Comparison of ENCODE assay signal across 8 mouse cellular contexts in genomic region chr15:89314511-89315189, GRCm38 (mm10). TPM values are rescaled to one million over a fixed set of nuclear protein-coding genes. Genes with fewer than 3 reads are reported as not detected.
A peak's percentile ranks its signal among the peaks of the same experiment; 100 is the strongest.
DNase-seq lines count a peak whose midpoint lies in the region; ATAC-seq and TF ChIP-seq lines count a peak whose summit lies in the region.

No protein-coding gene starts in this region.

- H3K4me1 ChIP-seq in heart, embryonic 14.5 days (ENCODE audit: control insufficient read depth in 2 of 2, insufficient read depth in 2 of 2, low read length in 2 of 2), result peaks cover 11 to 16% of the 10 kb centered on the region in 2 experiments
- peaks cover 36% of the 10 kb centered on the region for H3K4me1 ChIP-seq in midbrain, embryonic 12.5 days

- peak; percentile 16 for ATAC-seq in frontal cortex, adult (ENCODE audit: low TSS enrichment)
- ATAC-seq in heart, embryonic 14.5 days (ENCODE audit: insufficient number of reproducible peaks, insufficient read depth, low FRiP score, low read depth), result peak; percentile 31
- peak; percentile 10 for ATAC-seq in midbrain, embryonic 12.5 days (ENCODE audit: low FRiP score, low read depth)

- DNase-seq in frontal cortex, postnatal 36 days (ENCODE audit: low spot score in 2 of 2), result no peak
- peak; percentile 72 for DNase-seq in cerebellum, adult 9-10 months
- peak; percentile 65 for DNase-seq in kidney, postnatal 10 days
- no peak for DNase-seq in urinary bladder, postnatal 36 days (ENCODE audit: low spot score in 2 of 2)

- peaks cover 54% of the 10 kb centered on the region for H3K79me2 ChIP-seq in C2C12 (ENCODE audit: control insufficient read depth, insufficient read depth)

- peak overlapping the region; percentile 87 for H3K4me2 ChIP-seq in heart, embryonic 14.5 days (ENCODE audit: low read length)
- H3K4me2 ChIP-seq in midbrain, embryonic 12.5 days (replicated peaks), result peak overlapping the region; percentile 96

- no peaks in the 10 kb centered on the region for H3K9me3 ChIP-seq in heart, embryonic 14.5 days (ENCODE audit: control insufficient read depth, low read length)
- no peaks in the 10 kb centered on the region for H3K9me3 ChIP-seq in midbrain, embryonic 12.5 days

- peak overlapping the region; percentile 99 for H3K4me3 ChIP-seq in C2C12 (ENCODE audit: insufficient read depth, poor library complexity, severe bottlenecking)
- H3K4me3 ChIP-seq in heart, embryonic 14.5 days (ENCODE audit: control insufficient read depth in 1 of 2, insufficient read depth in 1 of 2, low read depth in 1 of 2, low read length in 2 of 2), result peak overlapping the region; percentile 60 to 95
- H3K4me3 ChIP-seq in midbrain, embryonic 12.5 days, result peak overlapping the region; percentile 83

- peaks cover 52% of the 10 kb centered on the region for H3K79me3 ChIP-seq in C2C12 (ENCODE audit: low read depth)

- TF ChIP-seq CTCF in C2C12 (IDR thresholded peaks at IDR 0.05; ENCODE audit: control insufficient read depth, insufficient read depth, insufficient read length), result no peak

- no peaks in the 10 kb centered on the region for H3K36me3 ChIP-seq in C2C12 (ENCODE audit: control insufficient read depth, insufficient read depth)
- no peaks in the 10 kb centered on the region for H3K36me3 ChIP-seq in heart, embryonic 14.5 days (ENCODE audit: control insufficient read depth, insufficient read depth, low read length)
- H3K36me3 ChIP-seq in midbrain, embryonic 12.5 days, result no peaks in the 10 kb centered on the region

- H3K27ac ChIP-seq in heart, embryonic 14.5 days (replicated peaks in 1 of 2; ENCODE audit: control insufficient read depth in 1 of 2, insufficient read depth in 1 of 2, low read depth in 2 of 2, low read length in 2 of 2), result peak overlapping the region in 1 of 2 experiments; percentile 53; a peak in 2 of 4 replicates
- H3K27ac ChIP-seq in midbrain, embryonic 12.5 days (replicated peaks), result peak overlapping the region; percentile 50; the same call in 1 of the 2 replicates

- H3K27me3 ChIP-seq in C2C12 (ENCODE audit: control insufficient read depth, insufficient read depth, insufficient read length), result no peaks in the 10 kb centered on the region
- no peaks in the 10 kb centered on the region for H3K27me3 ChIP-seq in heart, embryonic 14.5 days (ENCODE audit: control insufficient read depth, insufficient read depth, low read length)
- H3K27me3 ChIP-seq in midbrain, embryonic 12.5 days, result no peaks in the 10 kb centered on the region

- H3K9ac ChIP-seq in heart, embryonic 14.5 days (ENCODE audit: low read length), result peak overlapping the region; percentile 96
- H3K9ac ChIP-seq in midbrain, embryonic 12.5 days (replicated peaks), result peak overlapping the region; percentile 85

- under 1% methylated on average over 58 of the region's 58 CpGs for WGBS in heart, embryonic 14.5 days
- under 1% methylated on average over 58 of the region's 58 CpGs for WGBS in midbrain, embryonic 12.5 days

- peak overlapping the region; percentile 76 for H3ac ChIP-seq in C2C12 (ENCODE audit: control insufficient read depth, insufficient read length, low read depth)

TF ChIP-seq in C2C12, 6 proteins besides CTCF, POLR2A, EP300 and RAD21:
- TF ChIP-seq MAX (IDR thresholded peaks at IDR 0.05) (no peak), MYOD1 (IDR thresholded peaks at IDR 0.05; ENCODE audit: control insufficient read depth, insufficient read length, low read depth) (no peak), MYOG (IDR thresholded peaks at IDR 0.05; ENCODE audit: control insufficient read depth, extremely low read depth, insufficient read length) (no peak), USF1 (IDR thresholded peaks at IDR 0.05; ENCODE audit: low read depth) (no peak), CEBPB (IDR thresholded peaks at IDR 0.05; ENCODE audit: low read depth) (no peak), FOSL1 (IDR thresholded peaks at IDR 0.05; ENCODE audit: insufficient read depth, low read length, poor library complexity, severe bottlenecking) (no peak)

RNA-seq across cellular contexts. Expression of gene Sbf1, which starts 0.5 kb away (rescaled TPM):
- polyA plus RNA-seq in C2C12 (2012; fragmentation: generic; extraction: Trizol), result 143 TPM
- 38.2 and 45.1 TPM in 2 replicates for polyA plus RNA-seq in heart, embryonic 14.5 days (2014; fragmentation: Nextera tagmentation; extraction: Ambion mirVana)
- polyA plus RNA-seq in midbrain, embryonic 12.5 days (2016; fragmentation: Nextera tagmentation; extraction: Ambion mirVana), result 91.7 and 94.0 TPM in 2 replicates

RNA-seq across cellular contexts. Expression of gene Adm2, which starts 7.9 kb away (rescaled TPM):
- polyA plus RNA-seq in C2C12 (2012; fragmentation: generic; extraction: Trizol), result 7.0 TPM
- polyA plus RNA-seq in heart, embryonic 14.5 days (2014; fragmentation: Nextera tagmentation; extraction: Ambion mirVana), result 0.20 and 0.40 TPM in 2 replicates
- not detected in 2 replicates for polyA plus RNA-seq in midbrain, embryonic 12.5 days (2016; fragmentation: Nextera tagmentation; extraction: Ambion mirVana)

RNA-seq across cellular contexts. Expression of gene Miox, which starts 19.5 kb away (rescaled TPM):
- not detected for polyA plus RNA-seq in C2C12 (2012; fragmentation: generic; extraction: Trizol)
- polyA plus RNA-seq in heart, embryonic 14.5 days (2014; fragmentation: Nextera tagmentation; extraction: Ambion mirVana), result not detected in 2 replicates
- polyA plus RNA-seq in midbrain, embryonic 12.5 days (2016; fragmentation: Nextera tagmentation; extraction: Ambion mirVana), result not detected in 2 replicates

RNA-seq across cellular contexts. Expression of gene Lmf2, which starts 40.8 kb away (rescaled TPM):
- polyA plus RNA-seq in C2C12 (2012; fragmentation: generic; extraction: Trizol), result 95.9 TPM
- polyA plus RNA-seq in heart, embryonic 14.5 days (2014; fragmentation: Nextera tagmentation; extraction: Ambion mirVana), result 33.5 and 36.2 TPM in 2 replicates
- polyA plus RNA-seq in midbrain, embryonic 12.5 days (2016; fragmentation: Nextera tagmentation; extraction: Ambion mirVana), result 44.3 and 48.8 TPM in 2 replicates

RNA-seq across cellular contexts. Expression of gene Ncaph2, which starts 40.9 kb away (rescaled TPM):
- 185 TPM for polyA plus RNA-seq in C2C12 (2012; fragmentation: generic; extraction: Trizol)
- polyA plus RNA-seq in heart, embryonic 14.5 days (2014; fragmentation: Nextera tagmentation; extraction: Ambion mirVana), result 95.0 and 97.6 TPM in 2 replicates
- 164 and 170 TPM in 2 replicates for polyA plus RNA-seq in midbrain, embryonic 12.5 days (2016; fragmentation: Nextera tagmentation; extraction: Ambion mirVana)

Comparison
In these comparisons a context has a peak if more than half of its experiments do, and no peak if none do; other contexts are left out.
1. DNase-seq: peak in cerebellum, adult 9-10 months (single experiment) and kidney, postnatal 10 days (single experiment); none in frontal cortex, postnatal 36 days (0 of 2) and urinary bladder, postnatal 36 days (0 of 2).
2. Peak in every context shown above with its lines, with median percentiles within 50 percentile points of each other: ATAC-seq and H3K4me3 ChIP-seq.